Mouse (Mus musculus): ENCODE measurements around the gene Rimklb. TPM values are rescaled to one million over a fixed set of nuclear protein-coding genes. Genes with fewer than 3 reads are reported as not detected.
"Not testable (repeated sequence)": the region's sequence is repeated elsewhere in the genome, so short reads cannot be mapped to it uniquely, and the experiment has no call there.

The Rimklb gene
- polyA plus RNA-seq, 1 experiment from 2014 or later: 84.6 TPM

- H3K36me3 ChIP-seq (replicated peaks): no peaks in the 10 kb centered on the region
- H3K9ac ChIP-seq: no peak overlapping the region
- H3K9me3 ChIP-seq: no peaks in the 10 kb centered on the region
- peaks cover 48% of the 10 kb centered on the region for H3K4me1 ChIP-seq
- H3K4me3 ChIP-seq (replicated peaks): no peak overlapping the region
- H3K4me2 ChIP-seq: peak overlapping the region; percentile 53; the same call in 1 of the 2 replicates
- H3K27me3 ChIP-seq: no peaks in the 10 kb centered on the region
- H3K27ac ChIP-seq: 0 out of 2 replicates have a peak overlapping the region, but pooled peaks have one; percentile 25
- ATAC-seq (ENCODE audit: low FRiP score): no peak
- 22% methylated on average over 6 of the region's 6 CpGs for WGBS
Measured at GRCm38 (mm10) chr6:122492479-122492878, 6.1 kb downstream of the Rimklb start.

GRCm38 (mm10) chr6:122491557-122491956 lies 7.0 kb downstream of the Rimklb start:
- Histone ChIP-seq H3K9me3 (no peaks in the 10 kb centered on the region), H3K27ac (peak overlapping the region; percentile 89), H3K4me2 (peak overlapping the region; percentile 53), H3K27me3 (no peaks in the 10 kb centered on the region), H3K4me1 (peaks cover 48% of the 10 kb centered on the region), H3K9ac (peak overlapping the region; percentile 31), H3K36me3 (replicated peaks) (no peaks in the 10 kb centered on the region), H3K4me3 (replicated peaks) (peak overlapping the region; percentile 34)
- under 1% methylated on average over 16 of the region's 16 CpGs for WGBS
- ATAC-seq (ENCODE audit: low FRiP score): peak; percentile 87

- Histone ChIP-seq H3K4me2 (peak overlapping the region; percentile 53), H3K9ac (peak overlapping the region; percentile 31), H3K36me3 (replicated peaks) (no peaks in the 10 kb centered on the region), H3K27me3 (no peaks in the 10 kb centered on the region), H3K4me1 (peaks cover 44% of the 10 kb centered on the region), H3K4me3 (replicated peaks) (peak overlapping the region; percentile 34), H3K27ac (peak overlapping the region; percentile 89), H3K9me3 (no peaks in the 10 kb centered on the region)
- ATAC-seq (ENCODE audit: low FRiP score): no peak
- WGBS: 27% methylated on average over 15 of the region's 15 CpGs
Measured at GRCm38 (mm10) chr6:122490929-122491512, 7.5 kb downstream of the Rimklb start.

GRCm38 (mm10) chr6:122486297-122487117 lies 12.1 kb downstream of the Rimklb start:
- peak overlapping the region; percentile 48 for H3K4me2 ChIP-seq
- H3K9ac ChIP-seq: peak overlapping the region; percentile 87
- peak overlapping the region; percentile 76 for H3K4me3 ChIP-seq (replicated peaks)
- H3K27me3 ChIP-seq: no peaks in the 10 kb centered on the region
- no peaks in the 10 kb centered on the region for H3K36me3 ChIP-seq (replicated peaks)
- ATAC-seq (ENCODE audit: low FRiP score): peak; percentile 91
- WGBS: 1% methylated on average over 89 of the region's 111 CpGs
- H3K27ac ChIP-seq: peak overlapping the region; percentile 92
- no peaks in the 10 kb centered on the region for H3K9me3 ChIP-seq
- H3K4me1 ChIP-seq: peaks cover 23% of the 10 kb centered on the region

GRCm38 (mm10) chr6:122485401-122486296 lies 12.9 kb downstream of the Rimklb start:
- H3K9ac ChIP-seq: peak overlapping the region; percentile 87
- H3K27ac ChIP-seq: peak overlapping the region; percentile 92
- peak; percentile 66 for ATAC-seq (ENCODE audit: low FRiP score)
- peak overlapping the region; percentile 48 for H3K4me2 ChIP-seq
- no peaks in the 10 kb centered on the region for H3K36me3 ChIP-seq (replicated peaks)
- peak overlapping the region; percentile 76 for H3K4me3 ChIP-seq (replicated peaks)
- 3% methylated on average over 21 of the region's 91 CpGs for WGBS
- H3K9me3 ChIP-seq: no peaks in the 10 kb centered on the region
- peaks cover 16% of the 10 kb centered on the region for H3K4me1 ChIP-seq
- no peaks in the 10 kb centered on the region for H3K27me3 ChIP-seq

- WGBS: 83% methylated on average over 3 of the region's 3 CpGs
- Histone ChIP-seq H3K9ac (no peak overlapping the region), H3K36me3 (replicated peaks) (no peaks in the 10 kb centered on the region), H3K27me3 (no peaks in the 10 kb centered on the region), H3K4me2 (no peak overlapping the region), H3K4me3 (replicated peaks) (no peak overlapping the region), H3K27ac (no peak overlapping the region), H3K4me1 (peaks cover 3% of the 10 kb centered on the region; the same call in 1 of the 2 replicates), H3K9me3 (no peaks in the 10 kb centered on the region)
- no peak for ATAC-seq (ENCODE audit: low FRiP score)
Measured at GRCm38 (mm10) chr6:122478062-122478461, 20.5 kb downstream of the Rimklb start.

GRCm38 (mm10) chr6:122471461-122471860 lies 27.1 kb downstream of the Rimklb start:
- H3K27me3 ChIP-seq; H3K9ac ChIP-seq; H3K4me2 ChIP-seq; ATAC-seq (ENCODE audit: low FRiP score); H3K4me3 ChIP-seq (replicated peaks); H3K27ac ChIP-seq; H3K4me1 ChIP-seq; H3K9me3 ChIP-seq: not testable (repeated sequence)
- WGBS: 90% methylated on average over 3 of the region's 3 CpGs
- H3K36me3 ChIP-seq (replicated peaks): peaks cover 55% of the 10 kb centered on the region

GRCm38 (mm10) chr6:122470240-122470639 lies 28.3 kb downstream of the Rimklb start:
- Histone ChIP-seq H3K4me3 (replicated peaks) (no peak overlapping the region), H3K27ac (no peak overlapping the region), H3K4me2 (no peak overlapping the region), H3K4me1 (no peaks in the 10 kb centered on the region), H3K36me3 (replicated peaks) (peaks cover 67% of the 10 kb centered on the region), H3K27me3 (no peaks in the 10 kb centered on the region), H3K9ac (no peak overlapping the region), H3K9me3 (no peaks in the 10 kb centered on the region)
- 98% methylated on average over 2 of the region's 2 CpGs for WGBS
- no peak for ATAC-seq (ENCODE audit: low FRiP score)

GRCm38 (mm10) chr6:122469030-122469640 lies 29.4 kb downstream of the Rimklb start:
- no peaks in the 10 kb centered on the region for H3K9me3 ChIP-seq
- H3K36me3 ChIP-seq (replicated peaks): peaks cover 72% of the 10 kb centered on the region
- no peak overlapping the region for H3K9ac ChIP-seq
- 93% methylated on average over 15 of the region's 15 CpGs for WGBS
- ATAC-seq (ENCODE audit: low FRiP score): no peak
- no peak overlapping the region for H3K4me3 ChIP-seq (replicated peaks)
- no peak overlapping the region for H3K4me2 ChIP-seq
- no peaks in the 10 kb centered on the region for H3K27me3 ChIP-seq
- H3K4me1 ChIP-seq: no peaks in the 10 kb centered on the region
- no peak overlapping the region for H3K27ac ChIP-seq

GRCm38 (mm10) chr6:122466092-122466713 lies 32.4 kb downstream of the Rimklb start:
- no peak overlapping the region for H3K4me2 ChIP-seq
- H3K9ac ChIP-seq: no peak overlapping the region
- H3K27ac ChIP-seq: no peak overlapping the region
- no peaks in the 10 kb centered on the region for H3K4me1 ChIP-seq
- ATAC-seq (ENCODE audit: low FRiP score): no peak
- H3K27me3 ChIP-seq: no peaks in the 10 kb centered on the region
- no peak overlapping the region for H3K4me3 ChIP-seq (replicated peaks)
- WGBS: 84% methylated on average over 3 of the region's 3 CpGs
- no peaks in the 10 kb centered on the region for H3K9me3 ChIP-seq
- H3K36me3 ChIP-seq (replicated peaks): peaks cover 79% of the 10 kb centered on the region

- 92% methylated on average over 8 of the region's 8 CpGs for WGBS
- ATAC-seq (ENCODE audit: low FRiP score): no peak
- peaks cover 67% of the 10 kb centered on the region for H3K36me3 ChIP-seq (replicated peaks)
Measured at GRCm38 (mm10) chr6:122458946-122459693, 39.4 kb downstream of the Rimklb start.

More at GRCm38 (mm10) chr6:122458946-122459693, 39.4 kb downstream of the Rimklb start:
- no peak overlapping the region for H3K4me2 ChIP-seq
- H3K27me3 ChIP-seq: no peaks in the 10 kb centered on the region
- H3K9me3 ChIP-seq: no peaks in the 10 kb centered on the region
- no peaks in the 10 kb centered on the region for H3K4me1 ChIP-seq
- no peak overlapping the region for H3K27ac ChIP-seq
- H3K9ac ChIP-seq: no peak overlapping the region
- no peak overlapping the region for H3K4me3 ChIP-seq (replicated peaks)
